Mouse (Mus musculus) layer of hippocampus, adult 11-12 months (tissue): ENCODE measurements at regions not wholly inside any gene's neighbourhood (a gene's known extent, or its start where the extent isn't known, plus 50 kb on each side); places are given as distances from the start of the nearest gene placed in this dataset.
"Not testable (repeated sequence)": the region's sequence is repeated elsewhere in the genome, so short reads cannot be mapped to it uniquely, and the experiment has no call there.

Experiments
- DNase-seq: peaks from one replicate; pipeline ENCODE4 v3.0.0; 2022; ENCODE audit warnings: low spot score

DNA sequence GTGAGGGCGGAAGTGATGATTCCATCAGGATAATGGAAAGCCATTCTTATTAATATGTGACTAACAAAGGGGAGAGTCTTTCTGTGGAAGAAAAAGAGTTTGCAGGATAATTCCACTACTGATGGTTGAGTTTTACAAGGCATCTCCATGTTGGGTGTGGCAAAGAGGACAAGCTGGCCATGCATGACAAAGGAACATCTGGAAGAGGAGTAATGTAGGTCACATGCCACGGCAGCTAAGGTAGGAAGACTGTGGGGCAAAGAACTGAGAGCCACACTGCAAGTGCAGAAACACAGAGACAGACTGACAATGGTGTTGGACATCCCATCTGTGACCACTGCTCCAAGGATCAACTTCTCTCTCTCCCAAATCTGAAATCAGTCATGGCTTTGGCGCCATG, 196.4 kb upstream of the Gdi2 start:
- DNase-seq: no peak

DNA sequence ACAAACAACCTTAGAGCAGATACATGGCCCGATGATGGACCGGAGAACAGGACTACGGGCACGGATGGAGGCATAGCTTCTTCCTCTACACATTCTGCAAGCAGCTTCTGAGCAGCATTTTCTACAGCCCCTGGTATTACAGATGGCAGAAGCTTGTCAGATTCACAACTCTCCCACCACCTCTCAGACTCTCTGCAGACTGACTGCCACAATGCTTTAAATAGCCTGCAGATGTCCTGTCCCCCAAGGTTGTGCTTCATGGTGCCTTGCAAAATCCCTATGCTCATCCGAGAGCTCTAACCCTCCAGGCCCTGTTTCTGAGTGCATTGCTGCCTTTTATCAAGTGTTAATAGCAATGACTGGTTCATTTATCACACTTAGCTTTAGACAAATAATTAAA, 194.3 kb upstream of the Gdi2 start:
- DNase-seq: no peak

DNA sequence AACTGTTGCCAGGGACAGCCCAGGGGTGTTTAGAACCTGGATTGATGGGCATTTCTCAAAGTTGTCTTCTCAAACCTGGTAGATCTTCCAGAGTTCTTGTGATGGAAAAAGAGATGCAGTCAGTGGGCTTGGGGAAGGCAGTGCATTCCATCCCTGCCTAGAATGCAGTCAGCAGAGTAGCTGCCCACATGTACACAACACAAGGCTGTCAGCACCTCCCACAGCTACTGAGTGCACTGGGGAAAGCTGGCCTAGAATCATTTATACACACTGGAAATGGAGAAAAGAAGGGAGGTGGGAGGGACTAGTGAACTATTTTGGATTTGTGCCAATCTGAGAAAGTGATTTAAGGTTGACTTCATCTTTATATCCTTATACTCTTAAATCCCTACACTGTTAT, 183.0 kb upstream of the Gdi2 start:
- DNase-seq: not testable (repeated sequence)

- DNase-seq: no peak
Observed at GRCm38 (mm10) chr13:3358079-3358608, 179.7 kb upstream of the Gdi2 start.

GRCm38 (mm10) chr13:3358996-3359750, 178.7 kb upstream of the Gdi2 start:
- no peak for DNase-seq

- DNase-seq: not testable (repeated sequence)
Observed at GRCm38 (mm10) chr13:3359751-3360260, 178.1 kb upstream of the Gdi2 start.

DNA sequence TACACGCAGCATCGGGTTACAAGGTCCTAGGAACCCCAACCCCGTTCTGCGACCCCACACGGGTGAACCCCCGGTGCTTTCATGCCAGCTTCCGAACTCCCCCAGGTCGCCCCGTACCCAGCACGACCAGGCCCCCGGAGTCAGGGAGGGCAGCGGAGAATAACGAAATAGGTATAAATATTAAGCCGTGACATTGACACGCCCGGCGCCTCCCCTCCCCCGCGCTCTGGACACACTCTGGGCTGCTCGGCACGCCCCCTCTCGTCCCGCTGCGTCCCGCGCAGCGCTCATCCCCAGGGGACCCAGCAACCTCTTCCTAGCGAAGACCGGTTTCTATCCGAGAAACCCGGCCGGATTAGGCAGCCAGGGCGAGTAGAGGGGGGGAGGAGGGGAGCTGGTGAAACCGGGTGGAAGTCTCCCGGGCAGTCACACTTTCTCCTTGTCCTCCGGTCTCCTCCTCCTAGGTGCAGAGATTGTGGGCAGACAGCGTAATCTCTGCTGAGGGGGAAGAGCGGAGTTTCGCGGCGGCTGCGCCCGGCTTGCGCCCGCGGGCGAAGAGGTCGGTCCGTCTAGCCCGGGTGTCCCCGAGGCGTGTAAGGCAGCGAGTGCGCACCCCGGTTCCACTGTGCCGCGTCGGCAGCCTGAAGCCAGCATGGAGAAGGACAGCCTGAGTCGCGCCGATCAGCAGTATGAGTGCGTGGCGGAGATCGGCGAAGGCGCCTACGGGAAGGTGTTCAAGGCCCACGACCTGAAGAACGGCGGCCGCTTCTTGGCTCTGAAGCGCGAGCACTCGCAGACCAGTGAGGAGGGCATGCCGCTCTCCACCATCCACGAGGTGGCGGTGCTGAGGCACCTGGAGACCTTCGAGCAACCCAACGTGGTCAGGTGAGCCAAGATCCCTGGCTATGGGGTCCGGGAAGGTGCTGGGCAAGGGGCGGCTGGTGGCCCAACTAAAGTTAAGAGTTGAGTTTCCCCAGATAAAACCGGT, 177.1 kb upstream of the Gdi2 start:
- DNase-seq: no peak

- DNase-seq: no peak
Observed at GRCm38 (mm10) chr13:3372701-3373100, 165.2 kb upstream of the Gdi2 start.

DNA sequence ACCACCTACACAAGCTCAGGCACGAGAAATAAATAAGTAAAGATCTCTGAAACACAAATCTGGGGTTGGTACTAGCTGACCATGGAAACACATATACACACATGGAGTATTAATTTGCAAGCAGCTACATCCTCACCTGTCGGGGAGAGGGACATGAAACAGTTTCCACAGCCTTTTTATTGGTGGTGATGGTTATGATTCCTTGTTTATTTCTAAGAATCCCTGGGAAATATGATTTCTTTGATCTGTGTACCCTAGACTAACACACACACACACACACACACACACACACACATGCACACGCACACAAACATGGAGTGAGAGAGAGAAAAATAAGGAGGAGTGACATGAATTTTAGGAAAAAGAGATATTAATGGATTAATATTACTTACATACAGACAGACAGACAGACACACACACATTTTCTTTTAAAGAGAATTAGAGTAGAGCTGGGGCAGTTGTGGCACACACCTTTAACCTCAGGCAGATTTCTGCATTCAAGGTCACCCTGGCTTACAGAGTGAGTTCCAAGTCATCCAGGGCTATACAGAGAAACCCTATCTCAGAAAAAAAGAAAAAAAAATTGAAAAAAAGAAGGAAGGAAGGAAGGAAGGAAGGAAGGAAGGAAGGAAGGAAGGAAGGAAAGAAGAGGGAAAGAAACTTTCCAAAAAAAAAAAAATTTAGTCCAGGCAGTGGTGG, 164.2 kb upstream of the Gdi2 start:
- DNase-seq: not testable (repeated sequence)

DNA sequence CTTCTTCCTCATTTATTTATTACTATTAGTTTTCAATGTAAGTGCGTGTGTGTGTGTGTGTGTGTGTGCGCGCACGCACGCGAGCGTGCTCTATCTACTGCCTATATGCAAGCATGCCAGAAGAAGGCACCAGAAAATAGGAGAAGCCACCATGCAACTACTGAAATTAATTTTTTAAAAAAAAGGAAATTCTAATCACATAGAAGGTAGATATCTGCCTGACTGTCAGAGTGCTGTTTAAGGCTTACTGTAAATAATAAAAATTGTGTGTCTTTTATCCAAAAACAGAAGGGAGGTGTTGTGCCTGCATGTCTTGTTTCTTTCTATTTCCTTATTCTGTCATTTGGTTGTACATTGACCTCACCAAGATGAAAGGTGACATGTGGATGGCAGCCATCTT, 163.1 kb upstream of the Gdi2 start:
- no peak for DNase-seq

DNA sequence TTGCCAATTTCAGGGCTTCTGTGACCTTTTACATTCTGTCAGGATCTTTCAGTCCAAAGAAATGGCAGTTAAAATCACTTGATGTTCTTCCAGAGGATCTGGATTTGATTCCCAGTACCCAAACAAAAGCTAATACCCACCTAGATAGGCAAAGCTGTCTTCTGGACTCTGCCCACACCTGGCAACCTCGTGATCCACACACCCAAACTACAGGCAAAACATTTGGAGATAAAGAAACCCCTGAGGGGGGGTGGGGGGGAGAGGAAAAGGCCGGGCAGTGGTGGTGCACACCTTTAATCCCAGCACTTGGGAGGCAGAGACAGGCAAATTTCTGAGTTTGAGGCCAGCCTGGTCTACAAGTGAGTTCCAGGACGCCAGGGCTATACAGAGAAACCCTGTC, 160.1 kb upstream of the Gdi2 start:
- not testable (repeated sequence) for DNase-seq

GRCm38 (mm10) chr13:3405783-3406182, 132.1 kb upstream of the Gdi2 start:
- DNase-seq: not testable (repeated sequence)

DNA sequence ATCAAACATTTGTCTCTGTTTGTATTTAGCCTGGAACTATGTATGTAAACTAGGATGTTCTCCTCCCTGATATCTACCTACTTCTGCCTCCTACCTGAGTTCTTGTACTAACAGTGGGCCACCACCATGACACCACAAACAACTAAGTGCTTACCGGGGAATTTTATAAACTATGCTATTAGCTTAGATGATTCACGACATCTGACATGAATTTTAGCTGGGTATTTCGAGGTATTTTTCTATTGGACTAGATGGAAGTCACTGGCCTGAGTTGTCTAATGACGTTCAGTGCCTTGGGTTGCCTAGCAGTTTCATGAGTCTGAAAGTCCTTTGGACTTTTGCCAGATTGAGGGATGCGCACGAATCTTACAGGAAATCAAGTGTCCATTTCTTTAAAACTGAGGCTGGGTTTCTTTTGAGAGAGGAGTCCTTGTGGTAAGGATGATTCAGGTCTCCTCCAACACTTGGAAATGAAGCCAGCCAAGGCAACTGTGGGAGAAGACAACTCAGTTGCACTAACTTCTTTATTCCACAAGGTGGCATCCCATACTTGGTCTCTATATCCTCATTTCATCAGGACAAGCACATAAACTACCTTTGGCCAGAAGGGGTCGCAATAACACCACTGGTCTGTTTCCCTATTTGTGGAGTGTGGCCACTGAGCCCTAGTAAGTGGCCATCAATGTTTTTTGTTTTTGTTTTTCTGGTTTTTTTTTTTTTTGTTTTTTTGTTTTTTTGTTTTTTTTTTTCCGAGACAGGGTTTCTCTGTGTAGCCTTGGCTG, 131.4 kb upstream of the Gdi2 start:
- peak; percentile 90 for DNase-seq

- DNase-seq: not testable (repeated sequence)
Observed at GRCm38 (mm10) chr13:3410281-3410680, 127.6 kb upstream of the Gdi2 start.

GRCm38 (mm10) chr13:3417026-3417425, 120.8 kb upstream of the Gdi2 start:
- DNase-seq: no peak

DNA sequence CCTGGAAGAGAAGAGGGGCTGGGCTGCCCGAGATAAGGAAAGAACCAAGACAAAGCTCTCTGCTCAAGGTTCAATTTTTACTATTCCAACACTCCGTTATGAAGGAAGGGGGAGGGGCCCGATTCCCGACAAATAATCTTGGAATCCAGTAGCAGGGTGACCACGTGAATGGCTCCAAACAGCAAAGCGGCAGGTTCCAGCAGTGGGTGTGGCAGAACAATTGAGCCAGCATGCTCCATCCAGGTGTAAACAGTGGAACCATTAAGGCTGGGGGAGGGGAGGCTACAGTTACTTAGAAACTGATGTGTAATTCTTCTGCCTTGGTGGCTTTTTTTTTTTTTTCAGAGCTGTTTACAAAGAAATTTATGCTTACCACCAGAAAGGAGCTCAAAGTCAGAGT, 82.5 kb upstream of the Gdi2 start:
- not testable (repeated sequence) for DNase-seq

- DNase-seq: no peak
Observed at GRCm38 (mm10) chr13:3476884-3477283, 61.0 kb upstream of the Gdi2 start.

DNA sequence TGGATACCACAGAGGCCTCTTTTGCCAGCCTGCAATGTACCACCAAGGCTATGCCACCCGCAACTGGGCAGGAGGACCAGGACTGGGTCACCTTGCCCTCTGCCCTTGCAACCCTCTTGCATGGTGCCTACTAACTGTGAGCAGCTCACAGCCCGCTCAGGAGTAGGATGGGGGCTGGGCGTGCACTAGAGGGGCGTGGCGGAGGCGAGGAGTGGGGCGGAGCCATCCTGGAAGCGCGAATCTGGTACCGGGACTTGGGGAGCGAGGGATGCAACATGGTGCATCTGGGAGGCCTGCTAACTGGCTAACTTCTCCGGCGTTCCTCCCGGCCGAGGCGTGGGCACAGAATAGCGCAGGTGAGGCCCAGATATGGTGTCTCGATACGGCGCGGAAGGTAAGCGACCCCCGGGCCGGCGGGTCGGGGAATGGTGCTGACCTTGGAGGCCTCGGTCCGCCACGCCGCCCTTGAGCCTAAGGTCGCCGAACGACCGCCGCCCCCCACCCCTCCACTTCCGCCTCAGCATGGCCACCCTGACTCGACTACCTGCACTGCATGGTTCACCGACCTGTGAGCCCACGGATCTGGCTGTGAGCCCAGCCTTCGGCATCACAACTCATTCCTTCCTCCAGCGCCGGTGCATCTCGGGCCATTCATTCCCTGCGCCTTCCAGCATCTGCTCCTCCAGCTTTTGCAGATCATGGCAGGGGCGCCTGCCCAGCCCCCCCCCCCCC, 59.7 kb upstream of the Gdi2 start:
- peak; percentile 55 for DNase-seq
